Mouse (Mus musculus): ENCODE measurements around the gene Dock10.

DNA sequence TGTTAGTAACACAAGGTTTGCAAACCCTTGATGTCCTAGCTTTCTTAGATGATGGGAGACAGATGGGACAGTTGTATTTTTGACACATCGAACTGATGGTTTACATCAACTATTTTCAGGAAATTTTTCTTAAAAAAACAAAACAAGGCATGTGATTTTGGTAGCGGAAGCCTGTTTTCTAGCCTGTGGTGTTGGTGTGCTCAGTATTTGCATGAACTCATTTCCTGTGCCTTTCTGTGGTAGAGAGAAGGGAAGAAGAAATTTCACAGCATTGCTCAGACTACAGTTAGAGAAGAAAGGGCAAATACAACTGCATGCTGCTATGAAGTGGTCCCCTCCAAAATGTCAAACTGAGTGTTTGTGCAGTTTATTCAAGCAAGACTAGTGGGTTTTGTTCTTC is 7.2 kb upstream of the Dock10 start:
- TF ChIP-seq CTCF (IDR thresholded peaks at IDR 0.05; ENCODE audit: low read depth): no peak
- no peak for TF ChIP-seq EP300 (optimal IDR thresholded peaks at IDR 0.05)

Measured in stomach, postnatal 0 days (tissue).